Mouse (Mus musculus) lung, postnatal 14 days (tissue): ENCODE measurements around the gene Ext2.

Source experiments
- DNase-seq: peaks from one replicate; pipeline ENCODE4 v3.0.0; 2021

Ext2 gene

DNA sequence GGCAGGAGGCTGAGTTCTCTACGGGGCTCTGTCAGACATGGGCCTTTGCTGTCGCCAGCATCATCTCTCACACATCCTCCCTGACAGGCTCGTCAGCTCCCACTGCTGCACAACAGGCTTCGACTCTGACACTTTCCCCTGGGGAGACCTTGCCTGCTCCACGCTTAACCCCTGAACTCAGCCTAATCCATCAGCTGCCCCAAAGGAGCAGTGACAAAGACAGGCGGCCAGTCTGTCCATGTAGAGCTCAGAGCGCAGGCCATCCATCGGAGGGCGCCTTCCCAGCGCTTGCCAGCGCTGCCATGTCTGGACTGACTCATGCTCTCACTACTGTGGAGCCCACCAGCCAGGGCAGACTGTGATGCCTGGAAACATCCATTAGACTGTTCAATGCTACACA, 92.8 kb downstream of the Ext2 start:
- no peak for DNase-seq

DNA sequence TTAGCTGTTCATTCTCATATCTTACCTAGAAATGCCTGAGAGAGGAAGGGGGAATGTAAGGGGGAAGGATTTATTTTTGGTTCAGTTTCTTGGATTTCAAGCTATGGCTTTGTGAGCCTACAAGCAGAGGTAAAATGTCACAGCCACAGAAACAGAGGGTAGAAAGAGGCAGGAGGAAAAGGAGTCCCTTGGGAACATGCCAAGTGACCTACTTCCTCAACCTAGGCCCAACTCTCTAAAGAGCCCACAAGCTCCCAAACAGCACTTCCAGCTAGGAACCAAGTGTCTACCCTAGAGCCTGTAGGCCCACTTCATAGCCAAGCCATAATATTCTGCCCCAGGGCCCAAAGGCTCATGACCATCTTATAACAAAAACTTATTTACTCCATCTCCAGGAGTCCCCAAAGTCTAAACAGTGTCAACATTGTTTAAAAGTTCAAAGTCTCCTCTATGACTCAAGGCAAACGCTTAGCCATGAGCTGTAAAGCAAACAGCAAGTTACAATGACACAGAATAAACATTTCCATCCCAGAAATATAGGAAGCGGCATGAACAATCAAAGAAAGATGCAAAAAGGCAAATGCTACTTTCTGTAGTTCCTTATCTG, 99.1 kb downstream of the Ext2 start:
- DNase-seq, result no peak

DNA sequence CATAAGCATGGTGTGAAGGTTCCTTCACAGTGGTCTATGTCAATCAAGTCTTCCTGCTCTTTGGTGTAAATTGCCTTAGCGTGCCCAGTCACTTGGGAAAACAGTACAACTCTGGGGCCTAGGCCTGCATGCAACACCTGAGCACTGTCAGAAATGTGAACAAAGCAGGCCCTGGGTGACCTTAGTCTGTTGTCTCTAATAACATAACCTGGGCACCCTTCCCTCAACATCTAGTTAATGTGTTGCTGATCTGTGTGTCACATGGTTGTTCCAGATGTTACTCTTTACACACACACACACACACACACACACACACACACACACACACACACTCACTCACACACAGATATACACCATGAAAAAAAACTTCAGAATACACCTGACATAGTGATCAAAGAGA, 101.4 kb downstream of the Ext2 start:
- DNase-seq, result no peak

DNA sequence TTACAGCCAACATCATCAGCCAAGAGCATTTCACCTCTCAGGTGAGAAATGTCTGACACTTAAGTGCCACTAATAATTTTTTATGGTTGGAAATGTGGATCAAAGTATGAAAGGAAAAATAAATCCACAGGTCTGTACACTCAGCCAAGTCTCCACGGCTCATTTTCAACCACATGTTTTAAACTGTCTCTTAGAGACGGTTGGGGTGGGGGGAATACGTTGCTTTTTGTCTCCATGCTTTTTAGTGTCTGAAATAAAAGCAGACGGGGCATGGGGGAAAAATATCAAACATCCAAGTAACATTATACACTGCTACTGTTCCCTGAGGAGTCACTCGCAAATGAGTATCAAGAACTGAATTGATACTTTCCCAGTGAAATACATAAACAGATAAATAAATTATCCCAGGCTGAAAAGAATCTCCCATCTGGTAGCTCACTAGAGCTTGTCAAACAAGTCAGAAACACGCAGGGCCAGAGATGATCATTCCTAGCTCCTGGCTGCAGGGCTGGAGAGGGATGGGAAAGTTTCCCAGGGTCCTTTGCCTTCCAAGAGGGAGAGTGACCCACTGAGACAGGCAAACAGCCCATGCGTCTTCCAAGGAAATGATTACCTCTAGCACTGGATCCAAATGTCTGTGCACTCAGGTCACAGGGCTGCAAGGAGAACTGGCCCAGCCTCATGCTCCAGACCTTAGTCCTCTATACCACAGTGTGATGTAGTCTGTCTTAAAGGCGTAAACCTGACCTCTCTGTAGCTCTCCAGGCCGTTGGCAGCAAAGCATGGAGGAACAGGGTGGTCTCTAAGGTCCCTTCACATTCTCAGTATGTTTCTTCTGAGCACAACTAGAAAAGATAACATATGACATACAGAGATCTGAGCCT, 102.3 kb downstream of the Ext2 start:
- DNase-seq, result no peak

DNA sequence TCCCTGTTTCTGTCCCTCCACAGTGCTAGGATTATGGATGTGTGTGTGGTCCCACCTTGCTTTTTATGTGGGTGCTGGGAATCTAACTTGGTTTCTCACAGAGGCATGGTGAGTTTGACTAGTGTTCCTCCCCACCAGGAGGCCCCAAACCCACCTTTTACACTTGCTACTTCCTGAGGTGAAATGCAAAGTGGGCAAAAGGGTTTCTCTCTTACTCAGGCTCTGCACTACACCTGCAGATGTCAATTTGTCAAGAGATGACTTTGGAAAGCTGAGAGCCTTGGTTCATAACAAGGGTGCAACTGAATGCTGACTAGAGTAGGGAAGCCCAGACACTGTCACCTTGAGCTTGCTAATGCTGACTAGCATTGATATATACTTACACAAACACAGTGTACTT, 109.1 kb downstream of the Ext2 start:
- no peak for DNase-seq

DNA sequence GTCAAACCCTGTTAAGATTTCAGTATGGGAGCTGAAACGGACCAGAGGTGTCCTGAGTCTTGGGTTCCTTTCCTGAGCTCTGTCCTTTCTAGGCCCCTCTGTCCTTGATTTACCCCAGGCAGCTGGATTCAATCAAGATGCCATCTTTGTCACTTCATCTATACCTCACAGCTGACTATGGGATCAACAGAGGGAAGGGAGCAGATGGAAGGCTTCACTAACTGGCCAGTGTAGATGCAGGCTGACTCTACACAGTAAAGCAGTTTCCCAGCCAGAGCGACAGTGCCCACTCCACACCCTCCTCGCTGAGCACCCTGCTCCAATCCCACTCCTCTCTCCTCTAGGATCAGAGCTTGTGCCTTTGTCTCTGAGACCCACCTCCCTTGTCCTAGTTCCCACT, 110.9 kb downstream of the Ext2 start:
- DNase-seq, result peak; percentile 49

DNA sequence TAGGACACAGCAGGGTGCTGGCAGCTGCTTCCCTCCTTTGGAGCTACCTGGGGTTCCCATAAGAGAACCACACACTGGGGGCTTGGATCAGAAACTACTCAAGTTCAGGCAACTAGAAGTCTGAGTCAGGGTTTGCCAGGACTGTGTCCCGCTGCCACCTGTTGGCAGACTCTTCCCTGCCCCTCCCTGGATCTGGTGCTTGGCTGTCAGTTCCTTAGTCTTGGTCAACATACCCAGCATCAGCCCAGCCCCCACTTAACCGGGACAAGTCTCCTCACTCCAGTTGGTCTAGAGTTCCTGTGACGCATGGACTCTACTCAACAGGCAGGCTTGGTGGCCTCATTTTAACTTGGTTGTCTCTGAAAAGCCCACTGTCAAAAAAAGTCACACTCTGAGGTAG, 112.7 kb downstream of the Ext2 start:
- DNase-seq, result no peak

DNA sequence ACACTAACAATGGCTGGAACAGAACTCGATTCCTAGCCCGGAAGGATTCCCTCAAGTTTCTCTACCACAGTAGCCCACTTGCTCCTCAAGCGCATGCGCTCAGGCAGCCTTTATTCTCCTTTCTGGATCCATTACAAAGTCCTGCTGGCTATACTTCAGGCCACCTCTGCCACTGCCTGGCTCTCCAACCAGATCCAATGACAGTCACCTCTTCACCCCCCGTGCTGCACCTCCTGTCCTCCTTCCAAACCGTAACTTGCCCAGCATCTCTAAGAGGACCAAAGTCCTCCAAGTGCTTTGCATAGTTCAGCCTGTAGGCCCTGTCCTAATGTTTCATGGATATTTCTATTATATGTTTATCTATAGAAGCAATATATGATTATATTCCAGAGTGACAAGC, 113.1 kb downstream of the Ext2 start:
- DNase-seq, result no peak

DNA sequence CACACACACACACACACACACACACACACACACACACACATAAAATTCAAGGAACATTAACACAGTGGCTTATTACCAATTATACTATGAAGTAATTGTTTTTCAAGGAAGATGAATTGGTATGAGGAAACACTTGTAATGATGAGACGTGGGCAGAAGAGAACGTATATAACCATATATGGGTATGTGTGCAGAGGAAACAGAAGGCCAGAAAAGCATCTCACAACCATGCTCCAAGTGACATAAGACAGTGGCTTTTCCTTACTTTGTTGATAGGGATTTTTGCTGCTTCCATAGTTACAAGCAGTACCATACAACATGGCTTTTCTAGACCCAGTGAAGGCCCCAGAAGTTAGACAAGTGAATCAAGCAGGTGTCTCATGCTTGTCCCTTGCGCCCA, 115.5 kb downstream of the Ext2 start:
- no peak for DNase-seq

DNA sequence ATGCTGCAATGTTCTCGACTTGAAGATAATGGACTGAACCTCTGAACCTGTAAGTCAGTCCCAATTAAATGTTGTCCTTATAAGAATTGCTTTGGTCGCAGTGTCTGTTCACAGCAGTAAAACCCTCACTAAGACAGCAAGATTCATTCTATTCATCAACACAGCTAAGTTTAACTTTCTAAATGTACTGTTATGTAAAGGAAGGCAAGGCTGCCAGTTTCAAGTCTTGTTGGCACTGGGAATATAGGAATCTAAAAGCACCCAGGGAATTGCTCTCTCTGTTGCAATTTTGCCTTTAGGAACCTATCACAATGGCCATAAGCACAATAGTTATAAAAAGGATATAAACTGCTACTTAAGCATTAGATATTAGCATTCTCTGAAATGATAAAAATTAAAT, 116.0 kb downstream of the Ext2 start:
- DNase-seq, result no peak

DNA sequence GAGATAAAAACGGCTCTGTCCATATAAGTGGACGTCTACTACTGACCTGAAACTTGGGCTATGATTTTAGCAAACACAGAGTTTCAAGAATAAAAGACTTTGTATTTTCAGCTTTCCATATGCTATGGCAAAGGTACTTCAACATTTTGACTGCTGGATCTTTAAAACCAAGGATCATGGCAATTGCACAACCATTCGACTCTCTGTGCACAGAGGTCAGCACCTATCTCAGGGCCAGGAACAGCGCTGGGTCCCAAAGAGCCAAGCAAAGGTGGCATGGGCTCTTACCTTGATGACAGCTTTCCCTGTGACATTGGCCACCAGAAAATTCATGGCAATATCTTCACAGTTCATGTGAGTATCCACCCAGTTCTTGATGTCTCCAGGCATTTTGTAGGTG, 118.2 kb downstream of the Ext2 start:
- DNase-seq, result no peak

DNA sequence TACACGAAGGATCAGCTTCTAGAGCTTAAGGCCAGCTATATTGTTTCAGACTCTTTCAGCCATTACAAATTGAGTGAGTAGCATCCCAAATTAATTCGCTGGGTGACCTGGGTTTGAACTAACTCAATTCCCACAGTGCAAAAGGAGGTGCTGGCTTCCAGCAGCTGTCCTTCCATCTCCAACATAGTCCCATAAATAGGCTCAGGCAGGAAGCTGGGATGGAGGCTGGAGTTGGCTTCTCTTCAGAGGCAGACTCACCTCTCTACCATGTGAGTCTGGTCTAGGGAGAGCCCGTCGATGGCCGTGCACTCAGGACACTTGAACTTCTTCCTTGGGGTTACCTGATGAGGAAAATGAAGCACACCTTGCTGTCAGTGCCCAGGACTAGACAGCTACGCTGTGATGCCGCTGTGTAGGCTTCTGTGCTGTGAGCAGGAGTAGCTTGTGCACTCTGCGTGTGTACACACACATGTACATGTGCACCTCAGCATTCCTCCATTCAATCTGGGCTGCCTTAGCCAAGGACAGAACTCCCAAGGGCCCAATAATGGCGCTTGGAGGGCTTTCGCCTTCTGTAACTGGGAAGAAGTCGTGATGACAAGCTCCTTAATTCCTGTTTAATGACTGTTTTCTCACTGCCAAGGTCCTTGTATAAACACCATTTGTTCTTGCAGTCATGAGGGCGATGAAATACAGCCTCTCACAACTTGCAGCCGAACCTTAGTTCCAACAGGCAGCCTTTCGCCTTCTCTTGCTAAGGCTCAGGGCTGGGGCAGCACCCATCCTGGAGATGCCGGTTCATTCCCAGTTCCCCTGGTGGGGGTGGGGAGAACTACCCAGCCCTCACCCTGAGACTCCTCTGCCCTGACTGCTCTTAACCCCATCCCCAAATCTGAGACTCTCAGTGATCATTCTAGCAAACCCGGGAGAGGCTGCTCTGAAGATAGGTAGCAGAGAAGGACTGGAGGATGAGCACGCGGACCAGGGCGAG, 119.1 kb downstream of the Ext2 start:
- DNase-seq, result no peak

DNA sequence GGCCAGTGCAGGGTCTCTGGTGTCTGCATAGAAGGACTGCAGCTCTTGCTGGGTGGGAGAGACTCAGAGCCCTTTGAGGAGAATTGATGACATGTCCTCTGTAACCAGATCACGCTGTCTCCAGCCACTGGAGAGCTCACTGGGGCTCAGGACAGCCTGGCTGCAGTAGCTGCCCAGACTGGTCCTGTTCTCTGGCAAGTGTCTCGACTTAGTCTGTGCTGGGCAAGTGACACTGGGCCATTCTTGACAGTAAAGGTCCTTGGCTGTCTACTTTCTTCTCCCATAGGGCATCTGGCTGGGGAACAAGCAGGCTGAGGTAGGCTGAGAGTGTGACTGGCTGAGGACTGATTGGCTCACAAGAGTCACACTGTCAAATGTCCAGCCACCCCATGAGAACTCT, 123.0 kb downstream of the Ext2 start:
- no peak for DNase-seq

DNA sequence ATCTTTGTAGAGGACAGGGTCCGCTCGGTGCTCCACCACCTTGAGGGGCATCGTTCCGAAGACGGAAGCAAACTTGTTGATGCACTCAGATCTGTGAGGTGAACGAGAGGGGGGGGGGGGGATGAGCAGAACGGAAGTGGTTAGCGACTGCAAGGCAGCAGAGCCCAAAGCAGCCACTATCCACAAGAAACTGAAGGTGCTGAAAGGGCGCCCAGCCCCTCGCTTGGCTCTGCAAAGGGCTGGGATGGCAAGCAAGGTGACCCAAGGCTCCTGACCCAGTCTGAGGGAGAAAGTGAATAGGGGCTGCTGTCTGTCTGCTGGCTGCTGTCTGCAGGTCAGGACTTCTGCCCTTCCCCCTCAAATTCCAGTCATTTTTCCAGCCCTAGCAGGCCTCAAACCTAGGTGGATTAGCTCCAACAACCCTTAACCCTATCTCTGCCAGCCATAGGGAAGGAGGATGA, 126.2 kb downstream of the Ext2 start:
- no peak for DNase-seq

DNA sequence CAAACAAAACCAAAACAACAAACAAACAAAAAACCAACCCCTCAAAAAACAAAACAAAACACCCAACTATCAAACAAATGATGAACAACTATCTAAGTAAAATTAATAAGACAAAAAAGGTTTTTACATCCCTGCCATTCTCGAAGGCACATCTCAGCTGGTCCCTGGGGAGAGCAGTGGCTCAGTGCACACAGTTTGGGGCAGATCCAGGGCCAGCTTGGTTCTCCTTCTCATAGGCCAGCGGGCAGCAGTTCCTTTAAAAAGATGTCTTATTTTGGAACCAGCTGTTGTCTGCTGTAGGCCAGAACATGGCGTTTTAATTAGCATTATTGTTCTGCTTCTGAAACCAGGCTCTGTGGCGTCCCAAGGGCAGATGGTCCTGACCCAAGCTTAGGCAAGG, 129.3 kb downstream of the Ext2 start:
- no peak for DNase-seq

DNA sequence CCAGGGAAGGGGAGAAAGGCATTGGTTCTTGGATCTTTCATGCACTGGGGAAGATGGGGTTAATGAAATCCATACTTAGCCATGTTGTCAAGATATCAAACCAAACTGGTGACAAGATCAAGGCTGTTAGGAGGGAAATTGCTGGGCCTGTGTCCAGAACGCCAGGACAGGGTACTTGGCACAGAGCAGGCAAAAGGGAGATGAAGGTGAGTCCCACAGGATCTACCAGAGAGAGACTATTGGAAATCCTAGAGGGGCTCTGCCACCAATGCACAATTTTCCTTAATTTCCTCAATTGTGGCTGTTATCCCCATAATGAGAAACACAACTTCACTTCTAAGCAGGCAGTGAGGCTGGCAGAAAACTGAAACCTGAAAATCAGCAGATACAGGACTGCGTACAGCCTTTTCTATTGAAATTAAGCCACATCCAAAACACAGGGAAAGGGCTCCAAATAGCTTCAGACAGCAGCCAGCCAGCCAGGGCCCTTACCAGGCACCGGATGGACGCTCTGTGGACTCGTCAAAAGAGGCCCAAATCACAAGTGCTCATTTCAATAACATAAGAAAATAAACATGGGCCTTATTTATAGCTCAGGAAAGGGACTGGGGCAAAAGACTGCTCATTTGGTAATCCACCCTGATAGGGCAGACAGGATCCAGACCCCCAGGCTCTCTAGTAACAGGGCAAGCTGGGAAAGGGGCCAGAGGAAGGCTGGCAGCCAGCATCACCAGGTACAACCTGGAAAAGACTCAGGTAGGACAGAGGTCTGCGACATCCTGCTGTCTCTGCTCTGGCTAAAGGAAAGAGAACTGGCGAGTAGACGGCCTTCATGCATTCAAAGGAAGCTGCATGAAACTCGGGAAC, 132.1 kb downstream of the Ext2 start:
- no peak for DNase-seq

DNA sequence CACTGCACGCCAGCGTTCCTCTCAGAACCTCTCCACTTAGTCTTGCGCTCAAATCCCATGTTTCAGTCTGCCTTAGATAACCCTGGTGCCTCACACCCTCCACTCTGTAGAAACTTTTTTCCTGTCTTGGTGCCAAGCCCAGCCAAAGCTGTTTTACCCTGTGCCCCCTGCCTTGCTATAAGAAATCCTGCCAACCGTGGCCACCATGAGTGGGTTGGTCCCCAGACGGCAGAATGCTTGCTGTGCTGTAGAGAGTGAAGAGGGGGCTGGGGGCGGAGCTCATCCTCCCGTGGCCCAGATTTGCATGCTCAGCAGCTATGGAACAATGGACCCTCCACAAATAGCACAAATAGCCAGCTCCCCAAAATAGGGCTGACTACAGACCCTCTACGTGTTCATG, 138.7 kb downstream of the Ext2 start:
- DNase-seq, result no peak

DNA sequence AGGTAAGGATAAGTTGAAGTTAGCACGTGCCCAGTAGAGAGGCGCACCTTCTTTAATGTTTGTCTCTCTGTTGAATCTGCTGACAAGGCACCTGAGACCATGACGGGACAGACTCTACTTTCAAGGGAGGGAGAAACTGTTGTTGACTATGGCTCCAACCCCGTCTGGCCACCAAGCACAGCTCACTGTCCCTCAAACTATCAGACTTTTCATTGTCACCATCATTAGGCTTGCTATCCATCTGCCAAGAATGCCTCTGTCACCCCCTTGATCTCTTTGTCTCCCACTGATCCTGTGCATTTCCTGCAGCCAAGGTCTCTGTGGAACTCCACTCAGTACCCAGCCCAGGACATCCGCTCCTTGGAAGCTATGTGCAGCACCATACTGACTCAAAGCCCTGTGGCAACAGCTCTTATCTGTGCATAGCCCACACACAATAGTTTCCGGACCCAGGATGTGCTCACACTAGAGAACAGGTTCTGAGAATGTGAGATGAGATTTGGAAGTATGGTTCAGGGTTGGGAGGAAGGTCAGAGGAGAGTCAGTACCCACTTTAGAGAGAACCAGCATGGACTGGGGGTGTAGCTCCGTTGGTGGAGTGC, 139.7 kb downstream of the Ext2 start:
- no peak for DNase-seq

DNA sequence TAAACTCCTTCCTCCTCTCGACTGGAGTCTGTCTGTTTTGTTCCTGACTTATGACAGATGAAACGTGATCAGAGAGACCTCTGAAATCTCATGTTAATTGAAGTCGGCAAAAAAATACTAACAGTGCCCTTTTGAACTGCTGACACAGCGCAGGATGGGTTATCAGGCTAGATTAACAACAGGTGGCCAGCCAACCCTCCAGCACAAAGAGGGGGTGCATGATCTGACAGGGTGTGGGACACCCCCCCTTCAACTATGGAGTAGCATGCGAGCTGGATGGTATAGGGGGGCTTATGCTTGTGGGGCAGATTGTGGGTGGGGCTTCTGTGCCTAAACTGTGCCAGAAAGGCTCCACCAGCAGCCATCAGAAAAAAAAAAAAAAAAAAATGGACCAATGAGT, 141.0 kb downstream of the Ext2 start:
- no peak for DNase-seq

DNA sequence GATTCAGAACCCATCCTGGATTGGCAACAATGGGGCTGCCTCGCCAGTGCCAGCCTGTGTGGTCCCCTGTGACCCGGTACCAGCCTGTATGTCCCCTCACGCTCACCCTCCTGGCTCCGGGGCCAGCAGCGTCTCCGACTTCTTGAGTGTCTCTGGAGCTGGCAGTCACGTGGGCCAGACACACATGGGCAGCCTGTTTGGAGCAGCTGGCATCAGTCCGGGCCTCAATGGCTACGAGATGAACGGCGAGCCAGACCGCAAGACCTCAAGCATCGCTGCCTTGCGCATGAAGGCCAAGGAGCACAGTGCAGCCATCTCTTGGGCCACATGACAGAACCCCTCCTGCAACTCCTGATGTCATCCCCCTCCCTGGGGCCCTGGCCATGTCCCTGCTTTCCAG, 145.1 kb downstream of the Ext2 start:
- no peak for DNase-seq

DNA sequence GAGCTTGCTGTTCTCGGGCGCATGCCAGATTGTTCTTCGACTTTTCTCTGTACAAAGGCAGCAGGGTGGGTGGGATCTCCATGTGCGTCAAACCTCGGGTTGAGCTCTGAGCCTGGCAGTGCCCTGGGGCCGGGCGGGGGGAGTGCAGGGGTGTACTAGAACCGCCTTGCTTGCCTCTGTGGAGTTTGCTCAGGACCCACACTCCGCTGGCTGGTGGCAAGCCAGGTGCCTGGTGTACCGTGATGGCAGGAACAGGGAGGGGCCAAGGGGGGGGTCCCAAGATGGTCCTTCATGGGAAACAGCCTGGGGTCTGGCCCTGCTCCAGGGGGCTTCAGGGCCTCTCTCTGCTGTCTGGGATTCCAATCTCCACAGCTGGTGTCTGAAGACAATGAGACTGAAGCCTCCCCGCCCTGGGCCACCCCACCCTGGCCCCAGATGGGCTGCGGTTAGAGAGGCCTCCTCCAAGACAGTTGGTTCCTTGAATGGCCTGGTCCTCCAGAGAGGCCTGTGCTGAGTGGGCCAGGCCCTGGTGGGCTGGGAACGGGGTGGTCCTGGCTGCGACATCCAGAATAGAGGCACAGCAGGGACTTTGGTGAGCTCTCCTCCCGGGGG, 150.7 kb downstream of the Ext2 start:
- DNase-seq, result no peak
